Mouse (Mus musculus) left cerebral cortex, postnatal 36 days (tissue): ENCODE measurements at regions not wholly inside any gene's neighbourhood (a gene's known extent, or its start where the extent isn't known, plus 50 kb on each side); places are given as distances from the start of the nearest gene placed in this dataset.

Experiments
- DNase-seq, 2 experiments: peaks; one replicate each; pipeline ENCODE4 v3.0.0; 2021 to 2022; ENCODE audit warnings: low spot score in 2 of 2, mixed read lengths in 1 of 2
- intact Hi-C: fragments of 180-260 bp; cut with DNase I; formaldehyde crosslinking; loops from one replicate; pipeline ENCODE4 v1.15.1; 2025

DNA sequence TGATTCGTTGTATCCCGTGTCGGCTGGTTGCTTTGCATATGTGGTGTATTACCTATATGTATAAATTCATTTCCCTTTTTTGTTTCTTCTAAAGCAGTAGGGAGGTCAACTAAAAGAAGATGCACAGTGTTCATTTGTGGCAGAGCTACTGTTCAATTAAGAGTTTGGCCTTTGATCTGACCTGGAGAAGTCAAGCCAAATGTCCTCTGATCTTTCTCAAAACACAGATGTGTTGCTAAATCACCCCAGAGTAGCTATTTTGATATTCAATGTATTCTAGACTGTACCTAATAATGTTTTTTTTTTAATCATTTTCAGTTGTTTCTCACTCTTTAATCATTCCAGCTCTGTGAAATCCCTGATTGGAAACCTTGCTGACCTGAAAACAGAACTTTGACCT, 87.9 kb upstream of the Elovl6 start:
- intact Hi-C loops: no loop called here
- no peak for DNase-seq

DNA sequence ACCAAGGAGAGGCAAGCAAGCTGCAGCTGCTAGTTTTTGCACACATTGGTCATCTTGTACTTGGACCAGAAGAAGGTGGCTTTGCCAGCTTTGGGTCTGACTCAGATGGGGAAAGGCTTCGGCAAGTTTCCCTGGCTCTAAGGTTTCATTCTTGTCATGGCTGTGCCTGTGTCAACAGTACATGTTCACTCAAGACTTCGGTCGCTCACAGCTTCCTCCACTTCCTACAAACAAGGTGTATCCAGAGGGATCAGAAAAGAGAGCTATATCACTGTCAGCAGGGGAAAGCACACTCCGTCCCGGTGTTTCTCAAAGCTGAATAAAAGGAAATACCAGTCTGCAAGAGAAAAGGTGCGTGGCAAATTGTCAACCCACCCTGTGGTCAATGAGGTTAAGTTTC, 86.2 kb upstream of the Elovl6 start:
- intact Hi-C loops: no loop called here
- DNase-seq: no peak

DNA sequence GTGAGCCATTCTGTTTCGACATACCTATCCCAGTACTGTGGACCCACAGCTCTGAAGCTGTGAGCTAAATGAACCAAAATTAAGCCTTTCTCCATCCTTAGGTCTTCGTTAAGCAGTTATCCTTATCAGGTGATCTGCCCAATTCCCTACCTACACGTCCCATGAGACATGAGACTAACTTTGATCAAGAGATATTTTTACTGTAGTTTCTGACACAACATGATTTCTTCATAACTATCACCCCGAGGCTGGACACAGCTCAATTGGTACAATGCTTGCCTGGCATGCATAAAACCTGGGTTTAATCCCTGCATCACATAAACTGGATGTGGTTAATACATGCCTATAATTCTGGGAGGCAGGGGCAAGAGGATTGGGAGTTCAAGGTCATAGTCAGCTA, 82.2 kb upstream of the Elovl6 start:
- no peak for DNase-seq
- intact Hi-C loops: no loop called here

DNA sequence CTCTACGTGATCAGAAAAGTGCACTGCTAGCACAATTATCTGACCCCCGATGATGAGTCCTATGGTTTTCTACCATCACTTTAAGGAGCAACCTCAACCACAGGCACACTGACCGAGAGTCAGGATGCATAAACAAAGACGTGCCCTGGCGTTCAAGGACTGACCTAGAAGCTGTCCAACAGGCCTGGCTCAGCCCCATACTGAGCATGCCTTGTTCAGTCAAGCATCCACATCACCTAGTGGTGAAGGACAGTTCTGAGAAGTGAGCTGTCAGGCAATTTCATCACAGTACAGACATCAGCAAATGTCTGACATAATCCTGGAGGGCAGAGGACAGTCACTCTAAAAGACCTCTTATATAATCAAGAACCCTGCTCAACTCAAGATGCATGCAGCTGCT, 81.5 kb upstream of the Elovl6 start:
- no peak for DNase-seq
- intact Hi-C loops: no loop called here

DNA sequence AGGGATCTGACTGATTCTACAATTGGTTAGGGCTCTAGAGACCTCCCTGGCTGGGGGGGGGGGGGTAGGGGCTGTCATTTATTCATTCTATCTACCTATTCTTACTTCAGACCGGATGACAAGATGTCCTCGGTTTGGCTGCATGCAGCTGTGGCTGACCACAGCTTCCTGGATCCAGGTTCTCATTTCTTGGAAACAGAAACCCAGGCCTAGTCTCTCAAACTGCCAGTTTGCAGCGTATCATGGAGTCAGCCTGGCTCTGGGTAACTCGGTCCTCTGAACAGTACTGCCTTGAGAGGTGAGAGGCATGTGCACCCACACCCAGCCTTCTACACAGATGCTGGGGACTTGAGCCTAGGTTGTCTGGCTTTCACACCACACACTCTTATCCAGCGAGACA, 62.1 kb upstream of the Elovl6 start:
- intact Hi-C loops: no loop called here

DNA sequence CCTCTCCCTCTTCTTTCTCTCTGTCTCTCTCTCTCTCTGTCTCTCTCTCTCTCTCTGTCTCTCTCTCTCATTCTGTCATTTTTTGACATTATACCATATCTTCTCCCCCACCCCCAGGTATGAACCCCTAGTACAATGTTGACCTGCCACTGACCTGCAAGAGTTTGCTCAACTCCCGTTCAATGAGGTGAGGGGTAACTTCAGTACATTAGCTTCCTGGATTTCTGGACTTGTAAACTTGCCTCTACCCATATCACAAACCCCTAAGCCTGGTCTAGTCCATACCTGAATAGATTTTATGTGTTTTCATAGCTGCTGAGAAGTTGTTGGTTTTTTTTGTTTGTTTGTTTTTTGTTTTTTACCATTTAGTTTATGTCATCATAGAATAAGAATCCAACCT, 60.8 kb upstream of the Elovl6 start:
- no peak for DNase-seq
- intact Hi-C loops: no loop called here

More for the DNA sequence above, 62.1 kb upstream of the Elovl6 start:
- DNase-seq: no peak

DNA sequence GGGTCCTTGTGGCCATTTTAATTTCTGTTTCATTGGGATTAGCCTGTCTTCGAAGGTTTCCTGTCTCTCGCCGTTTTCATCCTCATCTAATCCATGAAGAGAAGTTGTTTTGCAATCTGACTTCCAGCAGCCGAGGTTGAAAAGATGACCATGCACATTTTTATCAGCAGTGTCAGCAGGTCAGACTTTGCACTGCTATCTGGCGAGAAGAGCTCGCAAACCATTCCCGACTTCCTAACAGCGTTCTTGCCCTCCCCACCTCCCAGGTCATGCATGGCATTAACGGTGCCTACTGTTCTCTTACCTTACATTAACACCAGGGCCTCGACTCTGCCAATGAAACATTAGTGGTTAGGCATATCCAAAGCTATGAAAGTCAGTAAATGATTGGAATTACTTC, 60.1 kb upstream of the Elovl6 start:
- no peak for DNase-seq
- intact Hi-C loops: no loop called here

DNA sequence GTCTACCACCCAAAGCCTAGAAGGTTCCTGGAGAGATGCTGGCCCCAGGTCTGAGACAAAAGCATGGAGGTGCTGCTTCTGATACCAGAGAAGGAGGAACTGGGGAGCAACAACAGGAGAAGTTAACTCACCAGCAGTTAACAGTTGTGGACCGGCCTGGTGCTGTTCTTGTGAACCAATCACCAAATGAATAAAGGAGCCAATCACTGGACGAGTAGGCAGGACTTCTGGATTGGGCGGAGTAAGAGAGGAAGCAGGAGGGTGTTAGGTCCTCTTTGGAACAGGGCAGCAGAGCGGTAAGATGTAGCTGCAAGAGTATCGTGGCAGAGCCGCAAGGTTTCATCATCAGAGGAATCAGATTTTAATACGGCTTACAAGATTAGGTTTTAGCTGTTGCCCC, 57.7 kb upstream of the Elovl6 start:
- intact Hi-C loops: no loop called here
- no peak for DNase-seq

DNA sequence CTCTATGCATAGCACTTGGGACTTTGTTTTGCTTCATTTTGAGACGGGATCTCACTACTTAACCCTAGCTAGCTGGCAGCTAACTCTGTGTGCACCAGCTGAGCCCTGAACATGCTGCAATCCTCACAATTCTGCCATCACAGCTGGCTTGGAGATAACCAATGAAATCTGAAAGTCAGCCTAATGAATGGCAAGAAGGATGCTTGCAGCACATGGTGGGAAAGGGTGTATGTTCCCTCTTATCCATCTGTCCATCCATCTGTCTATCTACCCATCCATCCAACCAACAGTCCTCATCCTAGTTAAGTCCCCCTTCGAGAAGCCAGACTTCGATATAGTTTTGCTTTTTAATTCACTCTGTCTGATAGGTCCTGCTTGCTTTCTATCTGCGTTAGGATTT, 55.9 kb upstream of the Elovl6 start:
- no peak for DNase-seq
- intact Hi-C loops: no loop called here

DNA sequence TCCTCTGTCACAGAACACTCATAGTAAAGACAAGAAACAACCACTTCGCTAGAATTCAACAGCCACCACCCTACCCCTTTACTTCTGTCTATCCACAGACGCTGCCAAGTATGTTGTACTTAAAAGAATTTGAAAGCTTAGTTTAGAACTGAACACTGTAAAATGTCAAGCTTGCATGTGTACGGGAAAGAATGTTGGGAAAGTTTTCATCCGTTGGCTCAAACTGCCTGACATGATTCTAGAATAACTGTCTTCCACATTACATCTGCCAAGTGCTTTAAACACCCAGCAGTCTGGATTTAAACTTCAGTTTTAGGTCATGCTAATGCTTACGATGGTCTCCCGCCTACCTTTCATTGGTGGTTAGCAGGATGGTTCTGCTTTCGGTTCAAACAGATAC, 54.1 kb upstream of the Elovl6 start:
- DNase-seq: no peak

DNA sequence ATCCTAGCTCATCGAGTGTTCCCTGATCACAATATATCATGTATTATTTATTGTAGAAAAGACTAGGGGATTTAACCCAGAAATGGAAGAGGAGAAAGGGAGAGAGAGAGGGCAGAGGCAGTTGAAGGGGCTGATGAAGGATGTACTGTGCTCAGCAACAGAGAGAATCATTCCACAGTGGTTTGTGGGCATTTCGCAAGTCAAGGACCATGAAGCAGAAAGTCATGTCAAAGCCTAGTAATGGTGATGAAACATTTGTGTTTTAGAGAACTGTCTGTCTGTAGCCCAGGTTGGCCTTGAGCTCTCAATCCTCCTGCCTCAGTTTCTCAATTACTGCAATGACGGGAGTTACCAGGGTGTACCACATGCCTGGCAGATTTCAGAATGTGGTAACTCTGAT, 50.9 kb upstream of the Elovl6 start:
- intact Hi-C loops: no loop called here
- no peak for DNase-seq

More for the DNA sequence above, 54.1 kb upstream of the Elovl6 start:
- intact Hi-C loops: no loop called here
